Mouse (Mus musculus): Measurements from ENCODE around the gene Thbd. TPM values are rescaled to one million over a fixed set of nuclear protein-coding genes. Genes with fewer than 3 reads are reported as not detected.

Gene Thbd
- polyA plus RNA-seq, 1 experiment from 2014 or later, result 29.1 TPM

DNA sequence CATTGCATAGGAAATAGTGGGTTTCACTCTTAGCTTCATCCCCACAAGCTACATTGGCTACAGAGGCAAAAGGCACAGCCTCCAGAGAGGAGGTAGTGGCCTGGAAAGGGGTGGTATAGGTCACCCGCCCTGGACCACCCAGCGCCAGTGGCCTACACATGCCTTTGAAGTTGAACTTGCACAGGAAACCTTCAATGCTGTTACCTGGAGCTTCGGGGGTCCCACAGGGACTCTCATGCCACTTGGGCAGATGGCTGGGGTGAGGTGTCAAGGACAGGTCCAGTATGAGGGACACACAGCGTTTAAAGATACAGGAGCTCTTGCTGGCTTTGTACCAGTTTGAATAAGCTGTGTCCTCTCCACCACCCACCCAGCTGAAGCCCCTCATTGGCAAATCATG, 34.7 kb upstream of the Thbd start:
- Histone ChIP-seq H3K9me3 (no peaks in the 10 kb centered on the region), H3K4me3 (peak overlapping the region; percentile 19), H3K9ac (no peak overlapping the region), H3K36me3 (no peaks in the 10 kb centered on the region), H3K27ac (no peak overlapping the region; the same call in 1 of the 2 replicates), H3K27me3 (no peaks in the 10 kb centered on the region), H3K4me1 (peaks cover 3% of the 10 kb centered on the region; the same call in 1 of the 2 replicates), H3K4me2 (no peak overlapping the region)
- ATAC-seq (ENCODE audit: insufficient number of reproducible peaks, low FRiP score, low TSS enrichment, low read depth), result no peak
- 77% methylated on average over 4 of the region's 4 CpGs for WGBS

DNA sequence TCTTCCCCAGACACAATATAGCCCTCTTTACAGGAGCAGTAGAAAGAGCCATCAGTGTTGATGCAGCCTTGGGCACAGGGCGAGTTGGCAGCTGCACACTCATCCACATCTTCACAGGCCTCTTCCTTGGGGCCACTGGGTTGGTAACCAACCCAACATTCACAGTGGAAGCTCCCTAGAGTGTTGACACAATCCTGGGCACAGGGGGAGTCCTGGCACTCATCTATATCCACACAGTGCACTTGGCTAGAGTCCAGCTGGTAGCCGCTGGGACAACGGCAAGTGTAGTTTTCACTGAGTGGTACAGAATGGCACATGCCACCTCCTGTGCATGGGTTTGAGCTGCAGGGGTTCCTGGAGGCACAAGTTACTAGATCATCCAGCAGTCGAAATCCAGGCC, 34.2 kb upstream of the Thbd start:
- no peaks in the 10 kb centered on the region for H3K9me3 ChIP-seq
- no peak overlapping the region for H3K9ac ChIP-seq
- H3K36me3 ChIP-seq, result no peaks in the 10 kb centered on the region
- H3K4me1 ChIP-seq, result peaks cover 3% of the 10 kb centered on the region; the same call in 1 of the 2 replicates
- H3K4me3 ChIP-seq, result peak overlapping the region; percentile 19
- H3K27me3 ChIP-seq, result no peaks in the 10 kb centered on the region
- H3K27ac ChIP-seq, result no peak overlapping the region
- no peak overlapping the region for H3K4me2 ChIP-seq
- WGBS, result 78% methylated on average over 4 of the region's 4 CpGs
- ATAC-seq (ENCODE audit: insufficient number of reproducible peaks, low FRiP score, low TSS enrichment, low read depth), result peak; percentile 32; the same call in 1 of the 2 replicates

DNA sequence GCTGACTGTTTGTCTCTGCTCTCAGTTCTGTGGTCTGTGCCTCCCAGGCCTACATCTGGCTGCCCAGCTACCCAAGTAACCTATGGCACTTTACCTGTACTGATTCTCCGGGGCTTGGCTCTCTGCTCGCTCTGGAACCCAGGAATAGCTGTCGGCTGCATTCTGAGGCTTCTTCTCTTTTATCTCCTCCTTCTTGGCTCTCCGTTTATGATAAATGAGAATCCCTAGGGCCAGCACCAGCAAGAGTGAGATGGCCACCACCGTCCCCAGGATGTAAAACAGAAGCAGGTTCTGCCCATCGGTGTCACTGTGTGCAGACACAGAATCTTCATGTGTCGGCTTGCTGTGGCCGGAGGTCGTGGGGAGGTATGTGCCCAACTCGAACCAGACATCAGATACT, 33.4 kb upstream of the Thbd start:
- no peak overlapping the region for H3K4me2 ChIP-seq
- H3K9ac ChIP-seq, result no peak overlapping the region
- no peaks in the 10 kb centered on the region for H3K9me3 ChIP-seq
- no peak for ATAC-seq (ENCODE audit: insufficient number of reproducible peaks, low FRiP score, low TSS enrichment, low read depth)
- H3K27me3 ChIP-seq, result no peaks in the 10 kb centered on the region
- WGBS, result 86% methylated on average over 10 of the region's 10 CpGs
- no peaks in the 10 kb centered on the region for H3K36me3 ChIP-seq
- H3K4me3 ChIP-seq, result 0 out of 2 replicates have a peak overlapping the region, but pooled peaks have one; percentile 19
- H3K27ac ChIP-seq, result no peak overlapping the region; the same call in 1 of the 2 replicates
- H3K4me1 ChIP-seq, result peaks cover 3% of the 10 kb centered on the region; the same call in 1 of the 2 replicates

DNA sequence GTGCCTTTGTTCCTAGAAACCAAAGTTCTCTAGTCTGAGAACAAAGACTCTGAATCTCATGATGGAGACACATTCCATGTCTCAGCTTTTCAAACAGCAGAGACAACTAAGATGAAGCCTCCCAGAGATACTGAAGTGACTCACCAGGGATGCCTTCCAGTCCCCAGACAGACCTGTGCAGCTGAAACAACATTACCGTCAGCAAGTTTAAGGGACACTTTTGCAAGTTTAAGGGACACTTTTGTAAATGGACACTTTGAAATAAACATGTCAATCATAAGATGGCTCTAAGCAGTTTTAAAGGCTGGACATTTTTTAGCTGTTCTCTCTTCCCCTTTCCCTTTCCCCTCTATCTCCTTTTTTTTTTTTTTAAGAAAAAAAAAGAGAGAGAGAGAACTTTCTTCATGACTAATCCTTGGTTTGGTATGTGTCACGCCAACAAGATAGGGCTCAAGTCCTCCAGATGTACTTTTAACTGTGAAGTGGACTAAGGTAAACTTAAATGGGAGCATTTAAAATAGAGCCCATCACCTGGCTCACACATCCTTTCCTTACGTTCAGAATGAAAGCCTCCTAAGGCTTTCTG, 31.8 kb upstream of the Thbd start:
- WGBS, result 56% methylated on average over 3 of the region's 3 CpGs
- Histone ChIP-seq H3K4me3 (no peak overlapping the region), H3K4me2 (no peak overlapping the region), H3K9ac (no peak overlapping the region), H3K9me3 (no peaks in the 10 kb centered on the region), H3K27ac (no peak overlapping the region), H3K36me3 (no peaks in the 10 kb centered on the region), H3K4me1 (peaks cover 3% of the 10 kb centered on the region; the same call in 1 of the 2 replicates), H3K27me3 (no peaks in the 10 kb centered on the region)
- ATAC-seq (ENCODE audit: insufficient number of reproducible peaks, low FRiP score, low TSS enrichment, low read depth), result no peak

DNA sequence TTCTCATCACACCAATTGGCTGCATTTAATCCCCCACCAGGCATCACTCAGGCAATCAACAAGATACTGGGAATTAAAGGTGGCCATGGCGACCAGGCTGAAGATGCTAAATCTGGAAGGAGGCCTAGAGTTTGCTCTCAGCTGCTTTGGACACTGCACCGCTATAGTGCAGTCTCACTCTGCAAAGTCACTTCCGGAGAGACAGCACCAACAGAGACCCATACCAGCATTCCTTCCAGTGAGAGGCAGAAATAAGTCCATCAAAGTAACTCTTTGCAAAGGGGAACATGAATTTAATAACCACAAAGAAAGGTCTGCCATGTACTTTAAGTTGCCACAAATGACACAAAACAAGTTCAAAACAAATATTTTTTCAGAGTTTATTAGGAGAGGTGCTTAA, 28.3 kb upstream of the Thbd start:
- WGBS, result 57% methylated on average over 3 of the region's 3 CpGs
- H3K27me3 ChIP-seq, result no peaks in the 10 kb centered on the region
- no peaks in the 10 kb centered on the region for H3K4me1 ChIP-seq
- no peak overlapping the region for H3K27ac ChIP-seq
- H3K4me2 ChIP-seq, result no peak overlapping the region
- no peak overlapping the region for H3K9ac ChIP-seq
- H3K9me3 ChIP-seq, result no peaks in the 10 kb centered on the region
- no peak for ATAC-seq (ENCODE audit: insufficient number of reproducible peaks, low FRiP score, low TSS enrichment, low read depth)
- H3K36me3 ChIP-seq, result no peaks in the 10 kb centered on the region
- no peak overlapping the region for H3K4me3 ChIP-seq

DNA sequence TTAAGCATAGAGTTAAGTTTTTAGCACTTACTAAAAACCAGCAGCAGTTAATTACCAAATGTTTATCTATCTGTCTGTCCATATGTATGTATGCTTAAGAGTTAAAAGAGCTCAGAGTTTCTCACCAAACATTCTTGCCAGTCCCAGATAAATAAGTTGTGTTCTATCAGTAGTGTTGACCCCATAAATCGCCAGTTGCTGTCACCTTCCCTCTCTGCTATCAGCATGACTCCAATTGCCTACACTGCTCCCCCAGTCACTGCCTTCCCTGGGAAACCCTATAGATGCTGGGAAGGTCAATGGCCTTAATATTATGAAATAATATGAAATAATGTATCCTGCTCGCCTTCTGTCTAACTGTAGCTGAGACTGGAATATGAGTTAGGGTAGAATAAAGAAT, 24.4 kb upstream of the Thbd start:
- Histone ChIP-seq H3K4me2 (no peak overlapping the region), H3K27ac (no peak overlapping the region), H3K4me1 (no peaks in the 10 kb centered on the region), H3K9me3 (no peaks in the 10 kb centered on the region), H3K27me3 (no peaks in the 10 kb centered on the region), H3K4me3 (no peak overlapping the region), H3K36me3 (no peaks in the 10 kb centered on the region), H3K9ac (no peak overlapping the region)
- WGBS, result 50% methylated on average over 2 of the region's 2 CpGs
- ATAC-seq (ENCODE audit: insufficient number of reproducible peaks, low FRiP score, low TSS enrichment, low read depth), result no peak

GRCm38 (mm10) chr2:148430941-148431340, 23.0 kb upstream of the Thbd start:
- 56% methylated on average over 4 of the region's 4 CpGs for WGBS
- Histone ChIP-seq H3K36me3 (no peaks in the 10 kb centered on the region), H3K4me3 (no peak overlapping the region), H3K27me3 (no peaks in the 10 kb centered on the region), H3K27ac (no peak overlapping the region), H3K9ac (no peak overlapping the region), H3K4me2 (no peak overlapping the region), H3K4me1 (no peaks in the 10 kb centered on the region), H3K9me3 (no peaks in the 10 kb centered on the region)
- no peak for ATAC-seq (ENCODE audit: insufficient number of reproducible peaks, low FRiP score, low TSS enrichment, low read depth)

DNA sequence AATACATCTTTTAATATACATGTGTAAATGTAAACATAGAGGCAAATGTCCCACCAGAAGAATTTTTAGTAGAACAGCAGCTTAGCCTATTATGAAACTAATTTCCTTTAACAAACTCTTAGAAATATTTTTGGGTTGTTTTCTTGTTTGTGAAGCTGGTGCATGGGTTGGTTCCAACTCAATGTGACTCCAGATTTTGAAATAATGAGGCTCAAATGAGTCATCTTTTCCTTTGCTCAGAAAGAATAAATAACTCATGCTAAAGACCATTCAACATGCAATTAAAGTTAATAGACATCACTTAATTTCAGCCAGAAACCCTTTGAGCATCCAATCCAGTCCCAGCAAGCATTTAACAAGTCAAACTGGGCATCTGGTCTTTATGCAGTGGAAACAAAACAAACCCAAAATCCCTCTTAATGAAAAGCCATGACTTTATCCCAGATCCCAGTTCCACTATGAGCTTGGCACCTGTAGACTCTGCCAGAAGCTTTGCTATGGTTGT, 21.1 kb upstream of the Thbd start:
- Histone ChIP-seq H3K9ac (no peak overlapping the region), H3K27ac (no peak overlapping the region), H3K36me3 (no peaks in the 10 kb centered on the region), H3K4me2 (no peak overlapping the region), H3K27me3 (no peaks in the 10 kb centered on the region), H3K4me3 (no peak overlapping the region), H3K4me1 (no peaks in the 10 kb centered on the region), H3K9me3 (no peaks in the 10 kb centered on the region)
- no peak for ATAC-seq (ENCODE audit: insufficient number of reproducible peaks, low FRiP score, low TSS enrichment, low read depth)

- no peak for ATAC-seq (ENCODE audit: insufficient number of reproducible peaks, low FRiP score, low TSS enrichment, low read depth)
- Histone ChIP-seq H3K27ac (no peak overlapping the region), H3K4me3 (no peak overlapping the region), H3K9me3 (no peaks in the 10 kb centered on the region), H3K4me2 (no peak overlapping the region), H3K9ac (no peak overlapping the region), H3K4me1 (no peaks in the 10 kb centered on the region), H3K27me3 (no peaks in the 10 kb centered on the region), H3K36me3 (no peaks in the 10 kb centered on the region)
- 72% methylated on average over 3 of the region's 3 CpGs for WGBS
These were observed 20.5 kb upstream of the Thbd start for GRCm38 (mm10) chr2:148428523-148428922.

DNA sequence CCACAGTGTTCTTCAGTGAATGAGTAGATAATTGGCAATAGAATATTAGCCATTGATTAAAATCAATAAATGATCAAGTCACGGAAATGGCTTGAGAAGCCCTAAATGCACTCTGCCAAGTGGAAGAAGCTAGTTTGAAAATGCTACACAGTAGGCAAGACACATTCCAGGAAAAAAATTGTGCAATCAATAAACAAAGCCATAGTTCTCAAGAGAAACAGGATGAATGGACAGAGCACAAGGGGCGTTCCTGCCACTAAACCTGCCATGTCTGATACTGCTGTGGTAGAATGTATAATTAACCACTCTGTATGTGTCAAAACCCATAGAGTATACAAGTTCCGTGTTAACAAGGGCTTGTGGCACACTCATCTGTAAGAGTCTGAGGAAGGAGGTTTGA, 19.6 kb upstream of the Thbd start:
- 78% methylated on average over 3 of the region's 3 CpGs for WGBS
- ATAC-seq (ENCODE audit: insufficient number of reproducible peaks, low FRiP score, low TSS enrichment, low read depth), result no peak

DNA sequence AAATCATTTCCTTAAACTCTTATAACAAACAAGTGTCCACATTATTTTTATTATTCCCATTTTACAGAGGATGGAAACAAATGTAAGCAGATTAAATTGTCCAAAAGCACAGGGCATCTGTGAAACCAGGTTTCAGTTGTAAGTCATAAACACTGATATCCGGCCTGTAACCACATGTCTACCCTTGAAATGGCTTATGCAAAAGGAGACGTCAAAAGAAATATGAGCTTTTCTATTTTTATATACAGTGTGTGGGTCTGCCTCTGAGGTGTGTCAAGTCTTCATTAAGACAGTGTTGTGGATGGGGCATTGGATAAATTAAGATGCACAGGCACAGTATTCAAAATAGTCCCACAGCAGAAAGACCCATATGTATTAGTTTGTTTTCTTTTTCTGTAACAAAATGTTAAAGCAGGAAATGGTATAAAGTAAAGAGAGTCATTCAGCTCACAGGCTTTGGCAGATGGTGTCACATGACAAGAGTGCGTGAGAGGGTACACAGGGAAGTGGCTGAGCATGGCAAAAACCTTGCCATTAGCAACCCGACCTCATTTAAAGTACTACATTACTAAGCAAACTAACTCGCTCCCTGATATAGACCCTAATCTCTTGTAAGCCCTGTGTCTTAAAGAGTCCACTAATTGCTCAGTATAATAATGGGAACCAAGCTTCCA, 17.9 kb upstream of the Thbd start:
- no peaks in the 10 kb centered on the region for H3K4me1 ChIP-seq
- H3K9ac ChIP-seq, result no peak overlapping the region

More for the DNA sequence above, 19.6 kb upstream of the Thbd start:
- H3K9ac ChIP-seq, result no peak overlapping the region
- H3K9me3 ChIP-seq, result no peaks in the 10 kb centered on the region
- no peak overlapping the region for H3K4me3 ChIP-seq
- no peaks in the 10 kb centered on the region for H3K36me3 ChIP-seq
- H3K27me3 ChIP-seq, result no peaks in the 10 kb centered on the region
- H3K27ac ChIP-seq, result no peak overlapping the region
- H3K4me2 ChIP-seq, result no peak overlapping the region
- no peaks in the 10 kb centered on the region for H3K4me1 ChIP-seq

GRCm38 (mm10) chr2:148421706-148422105, 13.7 kb upstream of the Thbd start:
- no peak overlapping the region for H3K4me2 ChIP-seq
- H3K4me3 ChIP-seq, result no peak overlapping the region
- no peaks in the 10 kb centered on the region for H3K4me1 ChIP-seq
- WGBS, result 63% methylated on average over 1 of the region's 1 CpGs
- H3K9ac ChIP-seq, result no peak overlapping the region
- H3K36me3 ChIP-seq, result no peaks in the 10 kb centered on the region
- no peaks in the 10 kb centered on the region for H3K9me3 ChIP-seq
- H3K27me3 ChIP-seq, result no peaks in the 10 kb centered on the region
- no peak for ATAC-seq (ENCODE audit: insufficient number of reproducible peaks, low FRiP score, low TSS enrichment, low read depth)
- H3K27ac ChIP-seq, result no peak overlapping the region

More for the DNA sequence above, 17.9 kb upstream of the Thbd start:
- Histone ChIP-seq H3K9me3 (no peaks in the 10 kb centered on the region), H3K27me3 (no peaks in the 10 kb centered on the region), H3K27ac (no peak overlapping the region), H3K4me2 (no peak overlapping the region), H3K4me3 (no peak overlapping the region), H3K36me3 (no peaks in the 10 kb centered on the region)
- ATAC-seq (ENCODE audit: insufficient number of reproducible peaks, low FRiP score, low TSS enrichment, low read depth), result no peak
- WGBS, result 55% methylated on average over 5 of the region's 5 CpGs
